Mouse (Mus musculus) fat pad, adult 2 months (tissue): ENCODE results near the gene Pramef17.
"Not testable (repeated sequence)": the region's sequence is repeated elsewhere in the genome, so short reads cannot be mapped to it uniquely, and the experiment has no call there.

Source experiments
- DNase-seq: peaks from one replicate; pipeline ENCODE4 v3.0.0-alpha.2; 2011; ENCODE audit warnings: low read depth, low spot score; ENCODE audit errors: extremely low read depth

Gene Pramef17

GRCm38 (mm10) chr4:143994269-143994668 is at the start of gene Pramef17:
Pramef17 (minus strand) TSS chr4:143994369.
- not testable (repeated sequence) for DNase-seq

GRCm38 (mm10) chr4:143988126-143988525 is 6.0 kb downstream of the Pramef17 start:
- DNase-seq, result not testable (repeated sequence)

- DNase-seq, result not testable (repeated sequence)
Observed at GRCm38 (mm10) chr4:143987475-143987941, 6.7 kb downstream of the Pramef17 start.

GRCm38 (mm10) chr4:143985733-143986132 is 8.4 kb downstream of the Pramef17 start:
- DNase-seq, result not testable (repeated sequence)

GRCm38 (mm10) chr4:143985165-143985564 is 9.0 kb downstream of the Pramef17 start:
- not testable (repeated sequence) for DNase-seq

GRCm38 (mm10) chr4:143983446-143983845 is 10.7 kb downstream of the Pramef17 start:
- DNase-seq, result not testable (repeated sequence)

- DNase-seq, result not testable (repeated sequence)
Observed at GRCm38 (mm10) chr4:143966850-143967249, 27.3 kb downstream of the Pramef17 start, which contains the start of gene Gm13101. Gm13101 (minus strand) TSS chr4:143966950.

- not testable (repeated sequence) for DNase-seq
Observed at GRCm38 (mm10) chr4:143950916-143951315, 43.3 kb downstream of the Pramef17 start, which contains the start of gene Pramef25. Pramef25 (minus strand) TSS chr4:143951016.
